Comparison of ENCODE assay signal across 20 mouse cellular contexts in the genomic region with DNA sequence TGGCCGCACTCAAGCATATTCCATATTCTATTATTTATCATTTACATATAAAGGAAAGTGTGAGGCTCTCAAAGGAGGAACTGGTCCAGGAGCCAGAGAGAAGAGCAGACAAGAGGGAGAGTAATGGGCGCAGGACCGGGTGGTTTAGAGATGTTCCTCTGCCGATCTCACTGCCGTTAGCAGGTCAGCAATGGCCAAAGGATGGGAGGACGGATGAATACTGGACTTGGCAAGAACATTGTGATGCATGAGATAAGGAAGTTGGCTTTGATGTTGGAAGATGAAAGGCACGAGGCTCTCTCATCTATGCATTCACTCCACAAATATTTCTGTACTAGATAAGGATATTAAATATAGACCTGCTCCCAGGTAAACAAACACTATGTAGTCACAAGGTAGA.
DNase-seq lines count a peak whose midpoint lies in the region; ATAC-seq lines count a peak whose summit lies in the region.
"Had no signal": no experiment of that assay in that cellular context is flagged by ENCODE, and none has a peak within 500 bp of the region (broad histone marks: within the 10 kb centered on the region; RNA-seq: fewer than 3 reads in every experiment).

No protein-coding gene starts in this region.

- no peaks in the 10 kb centered on the region for H3K36me3 ChIP-seq in midbrain, embryonic 11.5 days (ENCODE audit: control insufficient read depth, insufficient read depth, low read length)
- no peaks in the 10 kb centered on the region for H3K36me3 ChIP-seq in midbrain, embryonic 15.5 days (replicated peaks)
- H3K36me3 ChIP-seq: embryonic facial prominence, embryonic 13.5 days; embryonic facial prominence, embryonic 15.5 days; forebrain, embryonic 10.5 days; forebrain, embryonic 12.5 days had no signal

- H3K9ac ChIP-seq in midbrain, embryonic 11.5 days (ENCODE audit: low read length) = no peak overlapping the region
- H3K9ac ChIP-seq in midbrain, embryonic 15.5 days = no peak overlapping the region
- H3K9ac ChIP-seq: embryonic facial prominence, embryonic 13.5 days; embryonic facial prominence, embryonic 15.5 days; forebrain, embryonic 12.5 days had no signal

- WGBS in midbrain, embryonic 11.5 days = 93% methylated on average over 7 of the region's 7 CpGs
- WGBS in midbrain, embryonic 15.5 days = 90% methylated on average over 7 of the region's 7 CpGs

- no peak overlapping the region for H3K4me3 ChIP-seq in midbrain, embryonic 11.5 days (ENCODE audit: low read depth, low read length)
- no peak overlapping the region for H3K4me3 ChIP-seq in midbrain, embryonic 15.5 days
- H3K4me3 ChIP-seq: embryonic facial prominence, embryonic 13.5 days; embryonic facial prominence, embryonic 15.5 days; erythroblast, embryonic 14.5 days; forebrain, embryonic 10.5 days; forebrain, embryonic 12.5 days had no signal

- DNase-seq in adrenal gland, adult 8-10 months = peak; percentile 49
- DNase-seq in adrenal gland, postnatal 25 days = no peak
- peak; percentile 43 for DNase-seq in adrenal gland, postnatal 14 days
- DNase-seq in adrenal gland, postnatal 4 days (ENCODE audit: low spot score in 2 of 2) = no peak
- DNase-seq in midbrain, embryonic 11.5 days (ENCODE audit: low spot score, missing footprints) = peak; percentile 73
- DNase-seq: cerebellum, adult 11 months; cerebellum, adult 18-20 months; cerebellum, adult 8-10 months; cerebellum, adult 9-11 months; cerebellum, postnatal 14 days; cerebellum, postnatal 36 days; embryo, embryonic 11 days had no signal

- H3K9me3 ChIP-seq in midbrain, embryonic 11.5 days (ENCODE audit: control insufficient read depth, low read length) = no peaks in the 10 kb centered on the region
- no peaks in the 10 kb centered on the region for H3K9me3 ChIP-seq in midbrain, embryonic 15.5 days
- H3K9me3 ChIP-seq: embryonic facial prominence, embryonic 13.5 days; embryonic facial prominence, embryonic 15.5 days; forebrain, embryonic 10.5 days; forebrain, embryonic 12.5 days had no signal

- no peak for ATAC-seq in midbrain, embryonic 11.5 days (ENCODE audit: low FRiP score)
- no peak for ATAC-seq in midbrain, embryonic 15.5 days (replicated peaks)
- ATAC-seq: forebrain, embryonic 14.5 days; forebrain, embryonic 16.5 days had no signal

- no peaks in the 10 kb centered on the region for H3K27me3 ChIP-seq in midbrain, embryonic 11.5 days (ENCODE audit: control insufficient read depth, insufficient read depth, low read length)
- H3K27me3 ChIP-seq in midbrain, embryonic 15.5 days (replicated peaks) = no peaks in the 10 kb centered on the region
- H3K27me3 ChIP-seq: embryonic facial prominence, embryonic 13.5 days; embryonic facial prominence, embryonic 15.5 days had no signal

- no peak overlapping the region for H3K27ac ChIP-seq in midbrain, embryonic 11.5 days (ENCODE audit: low read depth, low read length)
- H3K27ac ChIP-seq in midbrain, embryonic 15.5 days = no peak overlapping the region
- H3K27ac ChIP-seq: embryonic facial prominence, embryonic 13.5 days; embryonic facial prominence, embryonic 15.5 days; forebrain, embryonic 10.5 days; forebrain, embryonic 12.5 days had no signal

- H3K4me2 ChIP-seq in midbrain, embryonic 11.5 days = no peak overlapping the region
- no peak overlapping the region for H3K4me2 ChIP-seq in midbrain, embryonic 15.5 days
- H3K4me2 ChIP-seq: embryonic facial prominence, embryonic 13.5 days; embryonic facial prominence, embryonic 15.5 days; forebrain, embryonic 12.5 days had no signal

- peaks cover 11% of the 10 kb centered on the region for H3K4me1 ChIP-seq in midbrain, embryonic 11.5 days (ENCODE audit: control insufficient read depth, insufficient read depth, low read length)
- peaks cover 15% of the 10 kb centered on the region for H3K4me1 ChIP-seq in midbrain, embryonic 15.5 days

Comparison
In these comparisons a context has a peak if more than half of its experiments do, and no peak if none do; other contexts are left out.
1. DNase-seq: peak in adrenal gland, adult 8-10 months (single experiment), adrenal gland, postnatal 14 days (single experiment) and midbrain, embryonic 11.5 days (single experiment); none in adrenal gland, postnatal 25 days (single experiment) and adrenal gland, postnatal 4 days (0 of 2).